Comparison of ENCODE assay signal across 8 mouse cellular contexts in genomic region chr11:58307411-58308080, GRCm38 (mm10). TPM values are rescaled to one million over a fixed set of nuclear protein-coding genes. Genes with fewer than 3 reads are reported as not detected.
DNase-seq lines count a peak whose midpoint lies in the region; ATAC-seq and TF ChIP-seq lines count a peak whose summit lies in the region.

No protein-coding gene starts in this region.

- DNase-seq in adrenal gland, adult (ENCODE audit: inconsistent age in 2 of 2, low spot score in 1 of 2): peak; percentile 72 to 86
- DNase-seq in adrenal gland, adult 8-10 months: no peak
- DNase-seq in cerebellum, postnatal 14 days: peak; percentile 55 to 64
- peak; percentile 24 to 34 for DNase-seq in gastrocnemius, adult 8-10 months (ENCODE audit: low spot score in 2 of 2)
- peak; percentile 45 for DNase-seq in hindbrain, postnatal 0 days (ENCODE audit: low spot score)
- DNase-seq in spleen, postnatal 10 days (ENCODE audit: low spot score in 2 of 2): peak; percentile 64 to 72

- H3K4me3 ChIP-seq in hindbrain, postnatal 0 days (ENCODE audit: low read length): peak overlapping the region; percentile 38
- peak overlapping the region; percentile 54 for H3K4me3 ChIP-seq in limb, embryonic 12.5 days (replicated peaks)
- H3K4me3 ChIP-seq in midbrain, embryonic 12.5 days: peak overlapping the region; percentile 55

- peaks cover 5% of the 10 kb centered on the region; the same call in 1 of the 2 replicates for H3K36me3 ChIP-seq in hindbrain, postnatal 0 days (ENCODE audit: insufficient read depth, low read length)
- H3K36me3 ChIP-seq in limb, embryonic 12.5 days: 0 out of 2 replicates have a peak, but pooled peaks cover 8% of the 10 kb centered on the region
- H3K36me3 ChIP-seq in midbrain, embryonic 12.5 days: peaks cover 8% of the 10 kb centered on the region; the same call in 1 of the 2 replicates

- peak overlapping the region; percentile 68 for H3K4me2 ChIP-seq in hindbrain, postnatal 0 days (ENCODE audit: low read depth, low read length)
- peak overlapping the region; percentile 88 for H3K4me2 ChIP-seq in limb, embryonic 12.5 days
- H3K4me2 ChIP-seq in midbrain, embryonic 12.5 days (replicated peaks): peak overlapping the region; percentile 87

- H3K27ac ChIP-seq in hindbrain, postnatal 0 days: peak overlapping the region; percentile 79
- peak overlapping the region; percentile 78 for H3K27ac ChIP-seq in limb, embryonic 12.5 days
- peak overlapping the region; percentile 46; the same call in 1 of the 2 replicates for H3K27ac ChIP-seq in midbrain, embryonic 12.5 days (replicated peaks)

- under 1% methylated on average over 42 of the region's 42 CpGs for WGBS in hindbrain, postnatal 0 days
- under 1% methylated on average over 42 of the region's 42 CpGs for WGBS in limb, embryonic 12.5 days
- under 1% methylated on average over 42 of the region's 42 CpGs for WGBS in midbrain, embryonic 12.5 days

- peak; percentile 43 for TF ChIP-seq CTCF in hindbrain, postnatal 0 days (IDR thresholded peaks at IDR 0.05; ENCODE audit: low read depth)

- ATAC-seq in hindbrain, postnatal 0 days: peak; percentile 64
- ATAC-seq in limb, embryonic 12.5 days (ENCODE audit: insufficient number of reproducible peaks, insufficient read depth, low FRiP score, low TSS enrichment, low read depth): peak; percentile 67
- peak; percentile 41 for ATAC-seq in midbrain, embryonic 12.5 days (ENCODE audit: low FRiP score, low read depth)

- no peaks in the 10 kb centered on the region for H3K27me3 ChIP-seq in hindbrain, postnatal 0 days (ENCODE audit: insufficient read depth, low read length)
- no peaks in the 10 kb centered on the region for H3K27me3 ChIP-seq in limb, embryonic 12.5 days
- peaks cover 7% of the 10 kb centered on the region; the same call in 1 of the 2 replicates for H3K27me3 ChIP-seq in midbrain, embryonic 12.5 days

- no peaks in the 10 kb centered on the region for H3K9me3 ChIP-seq in hindbrain, postnatal 0 days (ENCODE audit: low read length)
- H3K9me3 ChIP-seq in limb, embryonic 12.5 days: no peaks in the 10 kb centered on the region
- H3K9me3 ChIP-seq in midbrain, embryonic 12.5 days: no peaks in the 10 kb centered on the region

- H3K4me1 ChIP-seq in hindbrain, postnatal 0 days (ENCODE audit: insufficient read depth, low read length): peaks cover 14% of the 10 kb centered on the region
- peaks cover 17% of the 10 kb centered on the region for H3K4me1 ChIP-seq in limb, embryonic 12.5 days (replicated peaks)
- H3K4me1 ChIP-seq in midbrain, embryonic 12.5 days: peaks cover 21% of the 10 kb centered on the region

- H3K9ac ChIP-seq in hindbrain, postnatal 0 days (replicated peaks; ENCODE audit: low read length): peak overlapping the region; percentile 57
- H3K9ac ChIP-seq in limb, embryonic 12.5 days (replicated peaks): peak overlapping the region; percentile 78
- peak overlapping the region; percentile 72 for H3K9ac ChIP-seq in midbrain, embryonic 12.5 days (replicated peaks)

RNA-seq across cellular contexts. Expression of gene Zfp692, which starts 0.7 kb away (rescaled TPM):
- total RNA-seq in adrenal gland, adult 8-10 months (2022): 10 to 100 TPM in 3 of 4 experiments, 1 to 10 TPM in 1; 9.6 to 26.7 (median 17.0) TPM
- total RNA-seq in gastrocnemius, adult 8-10 months (2022): 1 to 10 TPM; 2.5 to 5.3 (median 3.1) TPM
- total RNA-seq in hindbrain, postnatal 0 days (2014; rRNA removed): 23.9 and 27.8 TPM in 2 replicates
- 19.7 and 21.9 TPM in 2 replicates for polyA plus RNA-seq in hindbrain, postnatal 0 days (2015; fragmentation: Nextera tagmentation; extraction: Ambion mirVana)
- 28.0 and 29.2 TPM in 2 replicates for polyA plus RNA-seq in limb, embryonic 12.5 days (2016; fragmentation: Nextera tagmentation; extraction: Ambion mirVana)
- polyA plus RNA-seq in midbrain, embryonic 12.5 days (2016; fragmentation: Nextera tagmentation; extraction: Ambion mirVana): 26.4 and 28.5 TPM in 2 replicates

RNA-seq across cellular contexts. Expression of gene Zfp672, which starts 22.6 kb away (rescaled TPM):
- total RNA-seq in adrenal gland, adult 8-10 months (2022): 10 to 100 TPM; 44.3 to 65.6 (median 54.7) TPM
- 10 to 100 TPM; 39.8 to 49.3 (median 40.6) TPM for total RNA-seq in gastrocnemius, adult 8-10 months (2022)
- total RNA-seq in hindbrain, postnatal 0 days (2014; rRNA removed): 36.3 and 42.9 TPM in 2 replicates
- polyA plus RNA-seq in hindbrain, postnatal 0 days (2015; fragmentation: Nextera tagmentation; extraction: Ambion mirVana): 43.8 TPM in 2 replicates
- 32.1 and 32.3 TPM in 2 replicates for polyA plus RNA-seq in limb, embryonic 12.5 days (2016; fragmentation: Nextera tagmentation; extraction: Ambion mirVana)
- polyA plus RNA-seq in midbrain, embryonic 12.5 days (2016; fragmentation: Nextera tagmentation; extraction: Ambion mirVana): 33.9 and 35.9 TPM in 2 replicates

RNA-seq across cellular contexts. Expression of gene Sh3bp5l, which starts 23.0 kb away (rescaled TPM):
- 10 to 100 TPM; 53.5 to 58.2 (median 55.9) TPM for total RNA-seq in adrenal gland, adult 8-10 months (2022)
- 10 to 100 TPM; 22.1 to 27.2 (median 24.4) TPM for total RNA-seq in gastrocnemius, adult 8-10 months (2022)
- 51.8 and 55.4 TPM in 2 replicates for total RNA-seq in hindbrain, postnatal 0 days (2014; rRNA removed)
- polyA plus RNA-seq in hindbrain, postnatal 0 days (2015; fragmentation: Nextera tagmentation; extraction: Ambion mirVana): 39.7 and 40.3 TPM in 2 replicates
- 39.0 and 39.8 TPM in 2 replicates for polyA plus RNA-seq in limb, embryonic 12.5 days (2016; fragmentation: Nextera tagmentation; extraction: Ambion mirVana)
- 50.6 and 51.0 TPM in 2 replicates for polyA plus RNA-seq in midbrain, embryonic 12.5 days (2016; fragmentation: Nextera tagmentation; extraction: Ambion mirVana)

RNA-seq across cellular contexts. Expression of gene 4930438A08Rik, which starts 32.9 kb away (rescaled TPM):
- total RNA-seq in adrenal gland, adult 8-10 months (2022): not detected
- not detected for total RNA-seq in gastrocnemius, adult 8-10 months (2022)
- not detected in 2 replicates for total RNA-seq in hindbrain, postnatal 0 days (2014; rRNA removed)
- not detected in 2 replicates for polyA plus RNA-seq in hindbrain, postnatal 0 days (2015; fragmentation: Nextera tagmentation; extraction: Ambion mirVana)
- polyA plus RNA-seq in limb, embryonic 12.5 days (2016; fragmentation: Nextera tagmentation; extraction: Ambion mirVana): not detected in 2 replicates
- polyA plus RNA-seq in midbrain, embryonic 12.5 days (2016; fragmentation: Nextera tagmentation; extraction: Ambion mirVana): 0.14 TPM in 1 of 2 replicates, not detected in the other
